Mouse (Mus musculus): ENCODE results near the gene Tes3-ps. TPM values are rescaled to one million over a fixed set of nuclear protein-coding genes. Genes with fewer than 3 reads are reported as not detected.

Gene Tes3-ps
- polyA plus RNA-seq, 1 experiment from 2014 or later, result 0.58 TPM

- H3K36me3 ChIP-seq (ENCODE audit: control insufficient read depth, insufficient read depth), result no peaks in the 10 kb centered on the region
- no peaks in the 10 kb centered on the region for H3K9me3 ChIP-seq (ENCODE audit: control insufficient read depth, low read length)
- H3K4me3 ChIP-seq (replicated peaks; ENCODE audit: low read length), result no peak overlapping the region
- 64% methylated on average over 4 of the region's 4 CpGs for WGBS
- H3K27ac ChIP-seq (ENCODE audit: low read length), result no peak overlapping the region
- no peak overlapping the region for H3K9ac ChIP-seq (replicated peaks; ENCODE audit: low read depth, low read length)
- ATAC-seq, result no peak
- no peaks in the 10 kb centered on the region for H3K27me3 ChIP-seq (replicated peaks; ENCODE audit: control insufficient read depth, insufficient read depth, low read length)
- no peak overlapping the region for H3K4me2 ChIP-seq (ENCODE audit: low read length)
- H3K4me1 ChIP-seq (replicated peaks; ENCODE audit: control insufficient read depth, insufficient read depth, low read length), result 0 out of 2 replicates have a peak, but pooled peaks cover 2% of the 10 kb centered on the region
These were observed 13.7 kb upstream of the Tes3-ps start for GRCm38 (mm10) chr13:49479399-49479798.

GRCm38 (mm10) chr13:49480057-49480456 is 13.1 kb upstream of the Tes3-ps start:
- peak; percentile 78; the same call in 1 of the 2 replicates for ATAC-seq
- H3K9me3 ChIP-seq (ENCODE audit: control insufficient read depth, low read length), result no peaks in the 10 kb centered on the region
- H3K36me3 ChIP-seq (ENCODE audit: control insufficient read depth, insufficient read depth), result no peaks in the 10 kb centered on the region
- no peak overlapping the region for H3K4me2 ChIP-seq (ENCODE audit: low read length)
- H3K4me1 ChIP-seq (replicated peaks; ENCODE audit: control insufficient read depth, insufficient read depth, low read length), result 0 out of 2 replicates have a peak, but pooled peaks cover 3% of the 10 kb centered on the region
- 53% methylated on average over 2 of the region's 2 CpGs for WGBS
- H3K27ac ChIP-seq (ENCODE audit: low read length), result no peak overlapping the region
- H3K9ac ChIP-seq (replicated peaks; ENCODE audit: low read depth, low read length), result no peak overlapping the region
- H3K27me3 ChIP-seq (replicated peaks; ENCODE audit: control insufficient read depth, insufficient read depth, low read length), result no peaks in the 10 kb centered on the region
- H3K4me3 ChIP-seq (replicated peaks; ENCODE audit: low read length), result no peak overlapping the region

- H3K4me2 ChIP-seq (ENCODE audit: low read length), result no peak overlapping the region
- H3K9ac ChIP-seq (replicated peaks; ENCODE audit: low read depth, low read length), result no peak overlapping the region
- no peaks in the 10 kb centered on the region for H3K9me3 ChIP-seq (ENCODE audit: control insufficient read depth, low read length)
- no peak overlapping the region for H3K27ac ChIP-seq (ENCODE audit: low read length)
- no peak overlapping the region for H3K4me3 ChIP-seq (replicated peaks; ENCODE audit: low read length)
- 44% methylated on average over 5 of the region's 5 CpGs for WGBS
- H3K4me1 ChIP-seq (replicated peaks; ENCODE audit: control insufficient read depth, insufficient read depth, low read length), result peaks cover 6% of the 10 kb centered on the region; the same call in 1 of the 2 replicates
- no peaks in the 10 kb centered on the region for H3K27me3 ChIP-seq (replicated peaks; ENCODE audit: control insufficient read depth, insufficient read depth, low read length)
- no peaks in the 10 kb centered on the region for H3K36me3 ChIP-seq (ENCODE audit: control insufficient read depth, insufficient read depth)
- ATAC-seq, result peak; percentile 66; the same call in 1 of the 2 replicates
These were observed 12.6 kb upstream of the Tes3-ps start for GRCm38 (mm10) chr13:49480551-49480950.

GRCm38 (mm10) chr13:49485388-49485787 is 7.7 kb upstream of the Tes3-ps start:
- WGBS, result 81% methylated on average over 5 of the region's 5 CpGs
- no peak for ATAC-seq
- no peak overlapping the region for H3K9ac ChIP-seq (replicated peaks; ENCODE audit: low read depth, low read length)
- H3K4me3 ChIP-seq (replicated peaks; ENCODE audit: low read length), result no peak overlapping the region
- no peak overlapping the region for H3K4me2 ChIP-seq (ENCODE audit: low read length)
- no peaks in the 10 kb centered on the region for H3K36me3 ChIP-seq (ENCODE audit: control insufficient read depth, insufficient read depth)
- peaks cover 6% of the 10 kb centered on the region; the same call in 1 of the 2 replicates for H3K4me1 ChIP-seq (replicated peaks; ENCODE audit: control insufficient read depth, insufficient read depth, low read length)
- H3K27ac ChIP-seq (ENCODE audit: low read length), result no peak overlapping the region
- H3K27me3 ChIP-seq (replicated peaks; ENCODE audit: control insufficient read depth, insufficient read depth, low read length), result no peaks in the 10 kb centered on the region
- no peaks in the 10 kb centered on the region for H3K9me3 ChIP-seq (ENCODE audit: control insufficient read depth, low read length)

GRCm38 (mm10) chr13:49504510-49504909 is 11.4 kb downstream of the Tes3-ps start, which contains the start of gene Ecm2:
Gene Ecm2, plus strand, starts transcription at chr13:49504810.
- no peak within 1 kb of the TSS for H3K4me2 ChIP-seq (ENCODE audit: low read length)
- H3K9ac ChIP-seq (replicated peaks; ENCODE audit: low read depth, low read length), result no peak within 1 kb of the TSS
- 46% methylated on average over 4 of the region's 4 CpGs for WGBS
- H3K4me3 ChIP-seq (replicated peaks; ENCODE audit: low read length), result no peak within 1 kb of the TSS
- H3K27me3 ChIP-seq (replicated peaks; ENCODE audit: control insufficient read depth, insufficient read depth, low read length), result no peaks in the 10 kb centered on the region
- H3K27ac ChIP-seq (ENCODE audit: low read length), result no peak within 1 kb of the TSS
- no peak for ATAC-seq
- H3K4me1 ChIP-seq (replicated peaks; ENCODE audit: control insufficient read depth, insufficient read depth, low read length), result no peaks in the 10 kb centered on the region
- no peaks in the 10 kb centered on the region for H3K9me3 ChIP-seq (ENCODE audit: control insufficient read depth, low read length)
- no peaks in the 10 kb centered on the region for H3K36me3 ChIP-seq (ENCODE audit: control insufficient read depth, insufficient read depth)

GRCm38 (mm10) chr13:49505776-49506175 is 12.7 kb downstream of the Tes3-ps start:
- H3K9me3 ChIP-seq (ENCODE audit: control insufficient read depth, low read length), result no peaks in the 10 kb centered on the region
- no peak overlapping the region for H3K9ac ChIP-seq (replicated peaks; ENCODE audit: low read depth, low read length)
- H3K27ac ChIP-seq (ENCODE audit: low read length), result no peak overlapping the region
- no peaks in the 10 kb centered on the region for H3K36me3 ChIP-seq (ENCODE audit: control insufficient read depth, insufficient read depth)
- H3K4me3 ChIP-seq (replicated peaks; ENCODE audit: low read length), result no peak overlapping the region
- no peaks in the 10 kb centered on the region for H3K4me1 ChIP-seq (replicated peaks; ENCODE audit: control insufficient read depth, insufficient read depth, low read length)
- no peak for ATAC-seq
- 91% methylated on average over 4 of the region's 4 CpGs for WGBS
- H3K4me2 ChIP-seq (ENCODE audit: low read length), result no peak overlapping the region
- no peaks in the 10 kb centered on the region for H3K27me3 ChIP-seq (replicated peaks; ENCODE audit: control insufficient read depth, insufficient read depth, low read length)

GRCm38 (mm10) chr13:49507176-49507575 is 14.1 kb downstream of the Tes3-ps start:
- Histone ChIP-seq H3K4me3 (replicated peaks; ENCODE audit: low read length) (no peak overlapping the region), H3K4me1 (replicated peaks; ENCODE audit: control insufficient read depth, insufficient read depth, low read length) (no peaks in the 10 kb centered on the region), H3K9me3 (ENCODE audit: control insufficient read depth, low read length) (no peaks in the 10 kb centered on the region), H3K27ac (ENCODE audit: low read length) (no peak overlapping the region), H3K4me2 (ENCODE audit: low read length) (no peak overlapping the region), H3K27me3 (replicated peaks; ENCODE audit: control insufficient read depth, insufficient read depth, low read length) (no peaks in the 10 kb centered on the region), H3K36me3 (ENCODE audit: control insufficient read depth, insufficient read depth) (no peaks in the 10 kb centered on the region), H3K9ac (replicated peaks; ENCODE audit: low read depth, low read length) (no peak overlapping the region)
- WGBS, result 89% methylated on average over 3 of the region's 3 CpGs
- ATAC-seq, result no peak

- H3K4me3 ChIP-seq (replicated peaks; ENCODE audit: low read length), result no peak overlapping the region
- no peaks in the 10 kb centered on the region for H3K36me3 ChIP-seq (ENCODE audit: control insufficient read depth, insufficient read depth)
- H3K27me3 ChIP-seq (replicated peaks; ENCODE audit: control insufficient read depth, insufficient read depth, low read length), result no peaks in the 10 kb centered on the region
- no peak overlapping the region for H3K9ac ChIP-seq (replicated peaks; ENCODE audit: low read depth, low read length)
- no peak overlapping the region for H3K27ac ChIP-seq (ENCODE audit: low read length)
- no peaks in the 10 kb centered on the region for H3K9me3 ChIP-seq (ENCODE audit: control insufficient read depth, low read length)
- no peak overlapping the region for H3K4me2 ChIP-seq (ENCODE audit: low read length)
- no peaks in the 10 kb centered on the region for H3K4me1 ChIP-seq (replicated peaks; ENCODE audit: control insufficient read depth, insufficient read depth, low read length)
- WGBS, result 23% methylated on average over 2 of the region's 2 CpGs
- ATAC-seq, result no peak
These were observed 25.6 kb downstream of the Tes3-ps start for GRCm38 (mm10) chr13:49518761-49519160.

- WGBS, result 75% methylated on average over 2 of the region's 2 CpGs
- Histone ChIP-seq H3K4me3 (replicated peaks; ENCODE audit: low read length) (no peak overlapping the region), H3K27ac (ENCODE audit: low read length) (no peak overlapping the region), H3K4me2 (ENCODE audit: low read length) (no peak overlapping the region), H3K27me3 (replicated peaks; ENCODE audit: control insufficient read depth, insufficient read depth, low read length) (no peaks in the 10 kb centered on the region), H3K9ac (replicated peaks; ENCODE audit: low read depth, low read length) (no peak overlapping the region), H3K9me3 (ENCODE audit: control insufficient read depth, low read length) (no peaks in the 10 kb centered on the region), H3K36me3 (ENCODE audit: control insufficient read depth, insufficient read depth) (no peaks in the 10 kb centered on the region), H3K4me1 (replicated peaks; ENCODE audit: control insufficient read depth, insufficient read depth, low read length) (no peaks in the 10 kb centered on the region)
- no peak for ATAC-seq
These were observed 33.1 kb downstream of the Tes3-ps start for GRCm38 (mm10) chr13:49526235-49526634.

GRCm38 (mm10) chr13:49530636-49531035 is 37.5 kb downstream of the Tes3-ps start:
- ATAC-seq, result no peak
- Histone ChIP-seq H3K4me3 (replicated peaks; ENCODE audit: low read length) (no peak overlapping the region), H3K27me3 (replicated peaks; ENCODE audit: control insufficient read depth, insufficient read depth, low read length) (no peaks in the 10 kb centered on the region), H3K9me3 (ENCODE audit: control insufficient read depth, low read length) (no peaks in the 10 kb centered on the region), H3K36me3 (ENCODE audit: control insufficient read depth, insufficient read depth) (no peaks in the 10 kb centered on the region), H3K27ac (ENCODE audit: low read length) (no peak overlapping the region), H3K9ac (replicated peaks; ENCODE audit: low read depth, low read length) (no peak overlapping the region), H3K4me2 (ENCODE audit: low read length) (no peak overlapping the region), H3K4me1 (replicated peaks; ENCODE audit: control insufficient read depth, insufficient read depth, low read length) (no peaks in the 10 kb centered on the region)
- 94% methylated on average over 4 of the region's 4 CpGs for WGBS
